Mouse (Mus musculus): ENCODE measurements around the gene Gapt. TPM values are rescaled to one million over a fixed set of nuclear protein-coding genes. Genes with fewer than 3 reads are reported as not detected.

The Gapt gene
- polyA plus RNA-seq, 1 experiment from 2014 or later = not detected

- peak overlapping the region; percentile 68; the same call in 1 of the 2 replicates for H3K9ac ChIP-seq (ENCODE audit: low read length)
- H3K4me1 ChIP-seq (replicated peaks; ENCODE audit: control insufficient read depth, insufficient read depth, low read length) = 0 out of 2 replicates have a peak, but pooled peaks cover 3% of the 10 kb centered on the region
- H3K4me2 ChIP-seq (ENCODE audit: low read depth, low read length, severe bottlenecking) = peak overlapping the region; percentile 93
- no peaks in the 10 kb centered on the region for H3K27me3 ChIP-seq (ENCODE audit: control insufficient read depth, insufficient read depth, low read length)
- no peak for DNase-seq (ENCODE audit: low spot score)
- 36% methylated on average over 21 of the region's 21 CpGs for WGBS
- H3K27ac ChIP-seq (ENCODE audit: low read depth, low read length) = no peak overlapping the region
- no peaks in the 10 kb centered on the region for H3K9me3 ChIP-seq (ENCODE audit: control insufficient read depth, low read length)
- H3K4me3 ChIP-seq (ENCODE audit: low read depth, low read length) = peak overlapping the region; percentile 57
- no peaks in the 10 kb centered on the region; the same call in 1 of the 2 replicates for H3K36me3 ChIP-seq (ENCODE audit: control insufficient read depth, insufficient read depth, low read length)
- ATAC-seq (replicated peaks; ENCODE audit: low FRiP score) = no peak
Measured at GRCm38 (mm10) chr13:110395916-110396685, 39.1 kb upstream of the Gapt start.

- Histone ChIP-seq H3K9me3 (ENCODE audit: control insufficient read depth, low read length) (no peaks in the 10 kb centered on the region), H3K36me3 (ENCODE audit: control insufficient read depth, insufficient read depth, low read length) (no peaks in the 10 kb centered on the region; the same call in 1 of the 2 replicates), H3K4me3 (ENCODE audit: low read depth, low read length) (peak overlapping the region; percentile 57), H3K27ac (ENCODE audit: low read depth, low read length) (no peak overlapping the region), H3K4me1 (replicated peaks; ENCODE audit: control insufficient read depth, insufficient read depth, low read length) (0 out of 2 replicates have a peak, but pooled peaks cover 3% of the 10 kb centered on the region), H3K27me3 (ENCODE audit: control insufficient read depth, insufficient read depth, low read length) (no peaks in the 10 kb centered on the region), H3K4me2 (ENCODE audit: low read depth, low read length, severe bottlenecking) (peak overlapping the region; percentile 93), H3K9ac (ENCODE audit: low read length) (peak overlapping the region; percentile 68)
- ATAC-seq (replicated peaks; ENCODE audit: low FRiP score) (no peak; the same call in 1 of the 2 replicates), DNase-seq (ENCODE audit: low spot score) (no peak)
- WGBS = under 1% methylated on average over 41 of the region's 41 CpGs
Measured at GRCm38 (mm10) chr13:110395179-110395794, 38.3 kb upstream of the Gapt start.

GRCm38 (mm10) chr13:110394291-110395178, 37.5 kb upstream of the Gapt start, which contains the start of gene Plk2:
Gene Plk2, plus strand, starts transcription at chr13:110395046.
- Histone ChIP-seq H3K27me3 (ENCODE audit: control insufficient read depth, insufficient read depth, low read length) (no peaks in the 10 kb centered on the region), H3K4me1 (replicated peaks; ENCODE audit: control insufficient read depth, insufficient read depth, low read length) (0 out of 2 replicates have a peak, but pooled peaks cover 3% of the 10 kb centered on the region), H3K9ac (ENCODE audit: low read length) (peak within 1 kb of the TSS; percentile 68), H3K36me3 (ENCODE audit: control insufficient read depth, insufficient read depth, low read length) (no peaks in the 10 kb centered on the region; the same call in 1 of the 2 replicates), H3K4me3 (ENCODE audit: low read depth, low read length) (peak within 1 kb of the TSS; percentile 57), H3K9me3 (ENCODE audit: control insufficient read depth, low read length) (no peaks in the 10 kb centered on the region; the same call in 1 of the 2 replicates), H3K4me2 (ENCODE audit: low read depth, low read length, severe bottlenecking) (peak within 1 kb of the TSS; percentile 93), H3K27ac (ENCODE audit: low read depth, low read length) (0 out of 2 replicates have a peak within 1 kb of the TSS, but pooled peaks have one; percentile 27)
- DNase-seq (ENCODE audit: low spot score) (peak; percentile 96), ATAC-seq (replicated peaks; ENCODE audit: low FRiP score) (peak; percentile 95)
- under 1% methylated on average over 60 of the region's 71 CpGs for WGBS

- WGBS = 53% methylated on average over 3 of the region's 3 CpGs
- no peak overlapping the region for H3K4me2 ChIP-seq (ENCODE audit: low read depth, low read length, severe bottlenecking)
- no peak overlapping the region for H3K9ac ChIP-seq (ENCODE audit: low read length)
Measured at GRCm38 (mm10) chr13:110392631-110393030, 35.6 kb upstream of the Gapt start.

GRCm38 (mm10) chr13:110392210-110392609, 35.2 kb upstream of the Gapt start:
- no peak overlapping the region for H3K27ac ChIP-seq (ENCODE audit: low read depth, low read length)
- no peak overlapping the region for H3K9ac ChIP-seq (ENCODE audit: low read length)
- H3K36me3 ChIP-seq (ENCODE audit: control insufficient read depth, insufficient read depth, low read length) = no peaks in the 10 kb centered on the region
- DNase-seq (ENCODE audit: low spot score) (no peak), ATAC-seq (replicated peaks; ENCODE audit: low FRiP score) (no peak)
- 27% methylated on average over 8 of the region's 8 CpGs for WGBS
- no peak overlapping the region for H3K4me3 ChIP-seq (ENCODE audit: low read depth, low read length)
- no peaks in the 10 kb centered on the region; the same call in 1 of the 2 replicates for H3K9me3 ChIP-seq (ENCODE audit: control insufficient read depth, low read length)
- no peaks in the 10 kb centered on the region for H3K27me3 ChIP-seq (ENCODE audit: control insufficient read depth, insufficient read depth, low read length)
- 0 out of 2 replicates have a peak, but pooled peaks cover 3% of the 10 kb centered on the region for H3K4me1 ChIP-seq (replicated peaks; ENCODE audit: control insufficient read depth, insufficient read depth, low read length)
- no peak overlapping the region for H3K4me2 ChIP-seq (ENCODE audit: low read depth, low read length, severe bottlenecking)

More at GRCm38 (mm10) chr13:110392631-110393030, 35.6 kb upstream of the Gapt start:
- Histone ChIP-seq H3K27me3 (ENCODE audit: control insufficient read depth, insufficient read depth, low read length) (no peaks in the 10 kb centered on the region), H3K4me3 (ENCODE audit: low read depth, low read length) (no peak overlapping the region), H3K9me3 (ENCODE audit: control insufficient read depth, low read length) (no peaks in the 10 kb centered on the region; the same call in 1 of the 2 replicates), H3K27ac (ENCODE audit: low read depth, low read length) (no peak overlapping the region), H3K36me3 (ENCODE audit: control insufficient read depth, insufficient read depth, low read length) (no peaks in the 10 kb centered on the region), H3K4me1 (replicated peaks; ENCODE audit: control insufficient read depth, insufficient read depth, low read length) (0 out of 2 replicates have a peak, but pooled peaks cover 3% of the 10 kb centered on the region)
- DNase-seq (ENCODE audit: low spot score) (no peak), ATAC-seq (replicated peaks; ENCODE audit: low FRiP score) (no peak)

GRCm38 (mm10) chr13:110384514-110384913, 27.5 kb upstream of the Gapt start:
- WGBS = 80% methylated on average over 6 of the region's 6 CpGs
- no peak overlapping the region for H3K9ac ChIP-seq (ENCODE audit: low read length)
- H3K9me3 ChIP-seq (ENCODE audit: control insufficient read depth, low read length) = no peaks in the 10 kb centered on the region; the same call in 1 of the 2 replicates
- H3K4me1 ChIP-seq (replicated peaks; ENCODE audit: control insufficient read depth, insufficient read depth, low read length) = no peaks in the 10 kb centered on the region
- H3K27me3 ChIP-seq (ENCODE audit: control insufficient read depth, insufficient read depth, low read length) = no peaks in the 10 kb centered on the region
- DNase-seq (ENCODE audit: low spot score) (no peak), ATAC-seq (replicated peaks; ENCODE audit: low FRiP score) (no peak)
- no peaks in the 10 kb centered on the region for H3K36me3 ChIP-seq (ENCODE audit: control insufficient read depth, insufficient read depth, low read length)
- H3K4me2 ChIP-seq (ENCODE audit: low read depth, low read length, severe bottlenecking) = no peak overlapping the region
- no peak overlapping the region for H3K27ac ChIP-seq (ENCODE audit: low read depth, low read length)
- no peak overlapping the region for H3K4me3 ChIP-seq (ENCODE audit: low read depth, low read length)

GRCm38 (mm10) chr13:110382447-110382901, 25.5 kb upstream of the Gapt start:
- no peak overlapping the region for H3K27ac ChIP-seq (ENCODE audit: low read depth, low read length)
- no peaks in the 10 kb centered on the region for H3K27me3 ChIP-seq (ENCODE audit: control insufficient read depth, insufficient read depth, low read length)
- H3K4me1 ChIP-seq (replicated peaks; ENCODE audit: control insufficient read depth, insufficient read depth, low read length) = no peaks in the 10 kb centered on the region
- H3K4me2 ChIP-seq (ENCODE audit: low read depth, low read length, severe bottlenecking) = no peak overlapping the region
- H3K9ac ChIP-seq (ENCODE audit: low read length) = no peak overlapping the region
- no peak overlapping the region for H3K4me3 ChIP-seq (ENCODE audit: low read depth, low read length)
- ATAC-seq (replicated peaks; ENCODE audit: low FRiP score) (peak; percentile 49), DNase-seq (ENCODE audit: low spot score) (peak; percentile 66)
- H3K9me3 ChIP-seq (ENCODE audit: control insufficient read depth, low read length) = no peaks in the 10 kb centered on the region
- H3K36me3 ChIP-seq (ENCODE audit: control insufficient read depth, insufficient read depth, low read length) = no peaks in the 10 kb centered on the region
- 20% methylated on average over 5 of the region's 5 CpGs for WGBS

- Histone ChIP-seq H3K9ac (ENCODE audit: low read length) (no peak overlapping the region), H3K9me3 (ENCODE audit: control insufficient read depth, low read length) (no peaks in the 10 kb centered on the region), H3K4me3 (ENCODE audit: low read depth, low read length) (no peak overlapping the region), H3K4me2 (ENCODE audit: low read depth, low read length, severe bottlenecking) (no peak overlapping the region), H3K27me3 (ENCODE audit: control insufficient read depth, insufficient read depth, low read length) (no peaks in the 10 kb centered on the region), H3K4me1 (replicated peaks; ENCODE audit: control insufficient read depth, insufficient read depth, low read length) (no peaks in the 10 kb centered on the region), H3K27ac (ENCODE audit: low read depth, low read length) (no peak overlapping the region), H3K36me3 (ENCODE audit: control insufficient read depth, insufficient read depth, low read length) (no peaks in the 10 kb centered on the region)
- ATAC-seq (replicated peaks; ENCODE audit: low FRiP score) (no peak), DNase-seq (ENCODE audit: low spot score) (no peak)
- 100% methylated on average over 1 of the region's 1 CpGs for WGBS
Measured at GRCm38 (mm10) chr13:110369673-110370072, 12.7 kb upstream of the Gapt start.
